Mouse (Mus musculus) ovary, postnatal 36 days (tissue): ENCODE measurements at regions not wholly inside any gene's neighbourhood (a gene's known extent, or its start where the extent isn't known, plus 50 kb on each side); places are given as distances from the start of the nearest gene placed in this dataset.

Experiments
- DNase-seq: peaks from one replicate; pipeline ENCODE4 v3.0.0; 2022; ENCODE audit warnings: low spot score, mixed read lengths

- peak; percentile 1 for DNase-seq
These were observed 251.2 kb downstream of the Btbd35f27 start for GRCm38 (mm10) chrX:5203101-5203500.
